Mouse (Mus musculus): ENCODE results near the gene Ppp1r13l.

Ppp1r13l gene

DNA sequence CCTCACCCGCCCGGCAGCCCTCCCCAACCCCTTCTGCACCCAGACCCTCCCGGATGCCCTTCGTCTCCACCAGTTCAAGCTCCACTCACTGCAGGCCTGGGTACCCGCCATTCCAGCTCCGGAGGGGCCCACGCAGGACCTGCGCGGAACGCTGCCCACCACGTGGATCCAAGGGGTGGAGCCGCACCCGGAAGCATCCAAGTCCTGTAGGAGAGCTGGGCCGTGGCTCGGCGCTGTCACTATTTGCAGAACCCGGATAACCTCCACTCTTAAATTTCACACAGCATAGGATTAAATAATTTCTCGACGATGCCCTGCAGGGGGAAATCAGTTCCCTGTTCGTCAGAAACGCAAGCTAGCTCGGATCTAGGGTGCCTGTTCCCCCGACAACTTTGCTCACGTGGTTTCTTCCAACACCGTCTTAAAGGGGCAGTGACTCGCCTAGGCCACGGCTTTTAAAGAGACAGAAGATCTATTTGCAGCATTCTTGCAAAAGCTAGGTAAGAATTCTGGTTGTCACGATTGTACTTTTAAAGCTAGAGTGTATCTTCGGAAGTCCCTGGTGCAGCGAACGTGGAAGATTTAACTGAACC is at the start of gene Ppp1r13l, which contains the start of gene Cd3eap:
Ppp1r13l (plus strand) TSS at position 451 of the 593 bp plus-strand sequence.
Cd3eap (minus strand) TSS at position 185 of the 593 bp plus-strand sequence.
- peak; percentile 80 to 89 for DNase-seq (ENCODE audit: low spot score in 2 of 2)

DNA sequence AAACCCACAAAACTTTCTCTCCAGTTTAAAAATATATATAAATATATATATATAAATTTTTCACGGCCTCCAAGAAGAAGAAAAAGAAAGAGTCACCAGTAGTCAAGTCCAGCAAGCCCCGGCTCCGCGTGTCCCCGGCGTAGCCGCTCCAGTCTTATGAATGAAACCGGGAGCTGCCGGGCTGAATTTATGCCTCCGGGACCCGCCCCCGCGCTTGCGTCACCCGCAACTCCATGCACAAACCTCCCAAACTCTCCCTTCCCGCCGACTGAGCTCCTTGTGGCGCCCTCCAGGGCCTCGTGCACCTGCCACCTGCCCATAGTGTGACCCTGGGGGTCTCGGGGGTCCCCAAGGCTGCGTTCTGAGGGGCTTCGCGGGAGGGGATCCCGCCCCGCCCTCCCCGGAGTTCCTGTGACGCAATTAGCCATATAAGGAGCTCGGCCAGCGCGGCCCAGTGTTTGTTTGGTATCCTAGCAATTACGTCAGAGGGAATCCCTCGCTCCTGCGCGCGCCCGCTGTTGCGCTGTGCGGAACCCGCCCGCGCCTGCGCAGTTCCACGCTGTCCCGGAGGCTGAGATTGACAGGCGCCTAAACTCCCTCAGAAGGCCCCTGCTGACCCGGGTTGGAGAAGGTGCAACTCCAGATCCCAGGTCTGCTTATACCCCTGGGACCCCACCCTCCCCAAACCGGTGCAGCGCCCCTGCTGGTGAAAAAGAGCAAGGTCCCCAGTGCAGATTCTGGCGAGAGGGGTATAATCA is 49.5 kb upstream of the Ppp1r13l start, which contains the start of gene Fosb:
Fosb (minus strand) TSS at position 168 of the 758 bp plus-strand sequence.
- DNase-seq (ENCODE audit: low spot score in 2 of 2) = peak; percentile 88 to 92

DNA sequence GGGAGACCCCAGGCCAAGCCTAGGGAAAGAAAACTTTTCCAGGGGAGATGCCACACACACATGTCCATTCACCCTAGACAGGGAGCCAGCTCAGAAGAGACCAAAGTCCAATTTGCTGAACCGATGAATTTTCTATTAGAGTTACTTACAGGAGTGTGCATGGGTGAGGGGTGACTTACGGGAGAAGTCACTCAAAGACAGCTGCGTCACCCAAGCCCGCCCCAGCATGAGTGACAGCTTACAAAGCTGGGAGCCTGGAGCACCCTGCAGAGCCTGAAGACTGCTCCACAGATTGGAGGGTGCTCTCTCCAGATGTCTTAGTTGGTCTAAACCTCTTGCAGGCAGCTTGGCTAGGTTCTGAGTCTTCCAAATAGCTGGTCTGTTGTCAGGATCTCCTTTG is 47.6 kb upstream of the Ppp1r13l start:
- DNase-seq (ENCODE audit: low spot score in 2 of 2) = no peak

DNA sequence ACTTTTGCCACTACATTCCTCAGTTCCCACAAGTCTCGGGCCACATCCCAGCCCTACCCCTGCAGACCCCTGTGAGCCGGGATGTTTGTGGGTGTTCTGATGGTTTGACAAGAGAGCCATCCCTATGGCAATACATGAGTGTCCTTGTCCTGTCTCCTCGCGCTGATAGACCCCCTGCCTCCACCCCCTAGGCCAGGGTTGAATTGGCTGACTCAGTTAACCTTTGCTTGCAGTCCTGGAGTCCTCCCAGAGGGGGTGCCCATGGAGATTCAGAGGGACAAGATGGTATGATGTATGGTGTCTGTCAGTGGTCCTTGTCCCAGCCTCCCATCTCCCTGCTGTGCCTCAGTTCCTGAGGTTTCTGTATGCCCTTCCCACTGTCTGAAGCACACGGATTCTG is 45.5 kb upstream of the Ppp1r13l start:
- DNase-seq (ENCODE audit: low spot score in 2 of 2) = no peak

DNA sequence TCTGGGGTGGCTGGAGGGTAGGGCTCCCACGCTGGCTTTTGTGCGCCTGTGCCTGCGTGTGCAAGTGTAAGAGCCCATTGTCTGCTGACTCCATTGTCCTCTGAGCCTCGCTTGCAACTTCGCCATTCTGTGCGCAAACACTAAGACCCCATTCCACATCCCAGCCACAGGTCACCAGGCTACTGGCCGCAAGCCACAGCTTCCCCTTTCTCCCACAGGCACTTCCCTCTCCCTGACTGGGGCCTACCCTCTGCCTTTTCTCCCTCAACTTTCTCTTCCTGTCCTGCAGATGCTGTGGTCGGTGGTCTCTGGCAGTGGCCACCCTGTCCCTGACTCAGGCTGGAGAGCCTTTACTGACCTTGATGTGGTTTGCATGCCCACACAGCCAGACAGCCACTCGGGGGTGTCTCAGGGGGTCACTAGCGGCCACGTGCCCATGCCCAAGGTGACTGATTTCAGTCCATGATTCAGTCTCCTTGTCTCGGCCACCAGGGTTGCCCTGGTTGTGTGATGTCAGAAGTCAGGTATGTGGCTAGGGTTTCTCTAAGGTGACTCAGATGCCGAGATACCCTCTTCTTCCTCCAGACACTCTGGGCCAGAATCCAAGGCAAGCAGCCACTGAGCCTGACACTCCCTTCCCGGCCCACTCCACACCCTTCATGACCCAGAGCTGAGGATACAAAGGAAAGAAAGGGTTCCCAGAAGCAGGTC is 42.9 kb upstream of the Ppp1r13l start:
- DNase-seq (ENCODE audit: low spot score in 2 of 2) = no peak

- DNase-seq (ENCODE audit: low spot score in 2 of 2) = no peak
Observed at GRCm38 (mm10) chr7:19318201-19318600, 41.3 kb upstream of the Ppp1r13l start.

DNA sequence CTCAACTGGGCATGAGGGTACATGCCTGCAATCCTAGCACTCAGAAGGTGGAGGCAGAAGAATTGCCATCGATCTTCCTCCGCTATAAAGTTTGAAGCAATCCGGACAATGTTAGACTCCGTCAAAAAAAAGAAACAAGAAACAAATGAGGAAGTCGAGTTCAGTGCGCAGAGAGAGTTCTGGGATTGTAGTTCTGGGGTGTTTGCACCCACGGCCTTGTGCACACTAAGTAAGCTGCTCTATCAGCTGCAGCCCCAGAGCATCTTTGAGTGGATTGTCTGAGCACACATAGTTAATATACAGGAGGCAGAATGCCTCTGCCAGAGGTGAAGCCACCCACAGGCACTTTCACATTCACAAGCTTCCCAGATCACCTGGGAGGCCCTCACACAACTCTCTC is 40.9 kb upstream of the Ppp1r13l start:
- DNase-seq (ENCODE audit: low spot score in 2 of 2) = no peak

DNA sequence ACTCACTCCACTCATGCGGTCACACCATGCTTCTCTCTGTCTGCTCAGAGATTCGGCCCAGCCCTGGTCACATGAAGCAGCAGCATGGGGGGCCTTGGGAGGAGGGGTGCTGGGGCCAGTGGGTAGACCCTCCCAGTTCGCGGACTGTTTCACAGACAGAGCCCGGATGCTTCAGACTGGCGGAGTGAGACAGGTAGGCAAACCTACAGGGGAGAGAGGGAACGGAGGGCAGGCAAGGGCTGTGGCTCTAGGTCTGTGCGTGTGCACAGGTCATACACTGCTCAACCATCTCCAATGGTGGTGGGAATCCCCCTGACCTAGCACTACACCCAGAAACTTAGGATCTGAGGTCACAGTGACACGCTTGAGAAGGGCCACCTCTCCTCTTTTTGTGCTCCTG is 40.1 kb upstream of the Ppp1r13l start:
- no peak for DNase-seq (ENCODE audit: low spot score in 2 of 2)

DNA sequence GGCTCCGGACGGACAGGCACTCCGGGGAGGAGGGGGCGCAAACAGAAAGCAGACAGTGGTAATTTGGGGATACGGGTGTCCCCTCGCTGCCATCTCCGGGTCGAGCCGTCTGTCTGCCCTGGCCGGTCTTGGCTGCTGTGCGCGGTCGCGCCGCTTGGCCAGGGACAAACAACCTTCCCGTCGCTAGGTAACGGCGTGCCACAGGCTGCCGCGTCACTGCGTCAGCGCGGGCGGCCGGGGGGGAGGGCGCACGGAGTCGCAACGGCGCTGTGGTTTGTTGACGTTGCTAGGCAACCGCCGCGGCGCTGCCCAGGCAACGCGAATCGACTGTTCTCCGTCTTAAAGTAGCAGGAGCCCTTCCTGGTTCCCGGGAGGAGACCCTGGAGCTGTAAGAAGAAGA is 39.6 kb upstream of the Ppp1r13l start:
- DNase-seq (ENCODE audit: low spot score in 2 of 2) = peak; percentile 93 to 94

DNA sequence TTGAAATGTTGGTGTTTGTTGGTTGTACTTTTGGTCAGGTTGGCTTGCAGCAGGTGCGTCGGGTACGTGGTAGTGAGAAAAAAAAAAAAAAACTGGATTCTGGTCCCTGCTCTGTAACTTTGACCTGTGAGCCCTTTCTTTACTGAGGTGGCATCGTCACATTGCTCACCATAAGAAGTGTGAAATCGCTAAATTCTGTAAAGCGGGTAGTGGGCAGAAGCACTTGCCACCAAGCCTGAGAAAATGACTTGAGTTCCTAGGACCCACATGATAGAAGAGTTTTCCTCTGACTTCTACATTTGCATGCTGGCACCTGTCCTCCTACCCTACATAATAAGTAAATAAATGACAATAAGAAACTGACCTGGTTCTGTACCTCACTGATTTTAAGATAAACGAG is 38.9 kb upstream of the Ppp1r13l start:
- DNase-seq (ENCODE audit: low spot score in 2 of 2) = no peak

DNA sequence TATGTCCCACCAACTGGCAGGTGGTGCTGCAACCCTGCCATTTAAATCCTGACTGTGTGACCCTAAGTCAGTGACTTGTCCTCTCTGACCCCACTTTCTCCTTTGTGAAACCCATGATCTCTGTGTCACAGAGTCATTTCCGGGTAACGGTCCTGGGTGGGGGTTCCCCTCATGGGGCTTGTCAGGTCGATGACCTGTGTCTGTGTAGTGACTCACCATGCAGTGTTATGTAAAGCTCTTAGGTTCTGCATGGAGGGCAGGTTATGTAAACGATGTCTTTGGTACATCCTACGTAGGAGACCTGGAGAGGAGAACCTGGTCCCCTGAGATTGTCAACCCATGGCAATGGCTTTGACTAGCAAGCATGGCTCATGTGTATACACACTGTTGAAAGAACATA is 38.1 kb upstream of the Ppp1r13l start:
- DNase-seq (ENCODE audit: low spot score in 2 of 2) = no peak

DNA sequence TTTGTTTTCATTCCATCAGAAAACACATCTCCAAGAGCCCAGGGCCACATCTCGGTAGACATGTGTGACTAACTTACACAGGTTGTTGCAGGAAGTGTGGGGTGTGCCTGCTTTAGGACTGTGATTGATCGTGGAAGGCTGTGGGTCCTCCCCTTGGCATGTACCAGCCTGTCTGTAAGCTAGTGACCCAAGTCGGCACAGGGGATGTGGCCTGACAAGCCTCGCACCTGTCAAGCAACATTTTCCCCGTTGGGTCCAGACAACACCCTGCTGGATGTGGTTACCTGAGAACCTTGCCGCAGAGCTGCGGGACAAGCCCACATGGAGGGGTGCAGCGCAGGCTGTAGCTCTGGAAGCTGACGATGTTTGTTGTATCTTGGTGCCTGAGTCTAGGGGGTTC is 37.1 kb upstream of the Ppp1r13l start:
- no peak for DNase-seq (ENCODE audit: low spot score in 2 of 2)

DNA sequence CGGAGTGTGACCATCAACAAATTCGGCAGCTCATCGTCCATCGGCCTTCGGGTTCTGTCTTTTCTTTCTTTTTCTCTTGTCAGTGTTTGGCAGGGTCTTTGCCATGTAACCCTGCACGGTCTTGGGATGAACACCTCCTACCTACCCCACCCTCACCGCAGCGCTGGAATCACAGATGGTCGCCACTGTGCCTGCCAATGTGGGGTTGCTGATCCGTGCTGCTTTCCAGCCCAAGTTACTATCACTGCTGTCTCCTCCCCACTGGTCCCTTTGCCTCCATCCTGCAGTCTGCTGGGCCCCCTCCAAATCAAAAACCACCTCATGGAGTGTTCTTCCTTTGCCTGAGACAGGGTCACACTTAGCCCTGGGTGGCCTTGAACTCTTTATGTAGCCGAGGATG is 35.3 kb upstream of the Ppp1r13l start:
- DNase-seq (ENCODE audit: low spot score in 2 of 2) = no peak

DNA sequence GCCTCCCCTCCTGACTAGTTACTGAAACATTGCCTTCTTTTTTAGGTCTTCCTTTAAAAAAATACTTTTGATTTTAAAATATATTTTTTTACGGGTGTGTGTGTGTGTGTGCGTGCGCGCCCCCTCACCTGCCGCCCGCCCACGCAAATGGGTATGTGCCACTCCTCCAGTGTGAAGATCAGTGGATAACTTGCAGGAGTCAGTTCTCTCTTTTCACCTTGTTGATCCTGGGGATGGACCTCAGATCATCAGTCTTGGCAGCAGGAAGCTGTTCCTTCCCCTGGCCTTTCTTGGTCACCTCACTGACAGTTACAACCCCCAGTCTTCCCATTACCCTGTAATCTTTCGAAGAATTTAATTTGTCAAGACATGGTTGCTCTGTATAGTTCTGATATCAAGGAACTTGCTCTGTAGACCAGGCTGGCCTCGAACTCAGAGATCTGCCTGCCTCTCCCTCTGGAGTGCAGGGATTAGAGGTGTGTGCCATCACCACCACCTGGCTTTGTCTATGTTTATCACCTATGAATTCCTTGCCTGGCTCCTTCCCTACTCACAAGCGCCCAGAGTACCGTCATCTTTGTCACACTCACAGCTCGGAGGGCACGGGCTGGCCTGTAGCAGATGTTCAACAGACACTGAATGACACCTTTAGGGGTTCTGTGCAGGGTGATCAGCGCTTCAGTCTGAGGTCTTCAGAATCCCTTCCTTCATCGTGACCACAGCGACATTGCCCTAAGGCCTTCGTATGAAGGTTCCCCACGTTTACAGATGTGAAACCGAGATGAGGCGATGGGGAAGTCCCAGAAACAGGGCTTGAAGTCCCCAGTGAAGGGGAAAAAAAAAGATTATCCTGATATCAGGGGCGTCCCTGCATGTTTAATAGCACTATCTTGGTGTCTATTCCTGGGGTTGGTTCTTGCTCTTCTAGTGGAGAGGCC is 34.0 kb upstream of the Ppp1r13l start:
- no peak for DNase-seq (ENCODE audit: low spot score in 2 of 2)

DNA sequence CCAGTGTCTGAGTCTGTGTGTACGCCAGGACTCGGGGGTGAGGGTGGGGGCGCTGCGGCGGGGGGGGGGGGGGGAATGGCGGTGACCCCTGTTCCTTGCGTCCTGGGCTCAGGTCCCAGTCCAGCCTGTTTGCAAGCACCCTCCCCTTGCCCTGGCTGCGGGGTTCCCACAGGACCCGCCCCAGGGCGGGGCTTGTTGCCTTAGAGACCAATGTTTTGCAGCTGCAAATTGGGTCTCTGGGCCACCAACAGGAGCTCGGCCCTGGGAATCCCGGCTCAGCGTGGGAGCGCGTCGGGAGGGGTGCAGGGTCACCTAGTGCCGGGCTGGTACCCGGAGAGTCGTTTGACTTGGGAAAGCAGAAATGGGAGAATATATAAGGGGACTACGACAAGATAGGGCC is 33.2 kb upstream of the Ppp1r13l start:
- peak; percentile 67 to 70 for DNase-seq (ENCODE audit: low spot score in 2 of 2)

- DNase-seq (ENCODE audit: low spot score in 2 of 2) = peak; percentile 74 to 82
Observed at GRCm38 (mm10) chr7:19327128-19327527, 32.4 kb upstream of the Ppp1r13l start.

DNA sequence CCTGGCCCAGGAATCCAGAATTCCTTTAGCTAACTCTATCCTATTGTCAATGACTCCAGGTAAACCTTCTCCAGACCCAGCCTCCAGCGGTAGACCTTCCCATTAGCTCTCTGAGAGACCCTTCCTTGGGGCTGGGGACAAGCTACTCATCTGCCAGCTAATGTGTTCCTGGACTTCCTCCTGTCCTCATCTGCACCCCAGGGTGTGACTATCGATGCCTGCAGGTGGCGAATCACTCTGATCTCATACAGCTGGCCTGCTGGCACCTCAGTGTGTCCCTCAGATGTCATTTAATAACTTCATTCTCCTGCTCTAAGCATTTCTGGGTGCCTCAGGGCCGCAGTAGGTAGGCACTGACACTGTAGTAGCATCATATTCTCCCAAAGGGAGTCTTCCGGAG is 31.8 kb upstream of the Ppp1r13l start:
- no peak for DNase-seq (ENCODE audit: low spot score in 2 of 2)

GRCm38 (mm10) chr7:19328425-19328824 is 31.1 kb upstream of the Ppp1r13l start:
- DNase-seq (ENCODE audit: low spot score in 2 of 2) = no peak

- no peak for DNase-seq (ENCODE audit: low spot score in 2 of 2)
Observed at GRCm38 (mm10) chr7:19331910-19332309, 27.6 kb upstream of the Ppp1r13l start.

GRCm38 (mm10) chr7:19332709-19333352 is 26.7 kb upstream of the Ppp1r13l start:
- DNase-seq (ENCODE audit: low spot score in 2 of 2) = peak; percentile 64 to 80

GRCm38 (mm10) chr7:19335583-19335982 is 24.0 kb upstream of the Ppp1r13l start:
- DNase-seq (ENCODE audit: low spot score in 2 of 2) = no peak

All from frontal cortex, postnatal 10 days (tissue).